Mouse (Mus musculus) liver, embryonic 14.5 days (tissue): ENCODE data around the gene Cox8b. TPM values are rescaled to one million over a fixed set of nuclear protein-coding genes. Genes with fewer than 3 reads are reported as not detected.

Experiments used
- ATAC-seq: fragments of 200-750 bp; cut with Nextera tagmentation; 2 replicates; pipeline ENCODE4 v1.8.0; 2017; ENCODE audit warnings: moderate number of reproducible peaks, mild to moderate bottlenecking, moderate library complexity; ENCODE audit not compliant: insufficient read depth
- DNase-seq, 3 experiments: peaks; one replicate each; pipeline ENCODE4 v3.0.0-alpha.2; 2012 to 2013; ENCODE audit warnings: low read depth in 3 of 3, low spot score in 3 of 3
- H3K27ac ChIP-seq: fragments of 300-500 bp; sonication (generic); 2 replicates; pipeline ENCODE4 v1.5.1; 2014; ENCODE audit warnings: moderate library complexity, mild to moderate bottlenecking, control low read depth, inconsistent platforms
- H3K27me3 ChIP-seq: fragments of 300-500 bp; sonication (generic); 2 replicates; pipeline ENCODE4 v1.6.1; 2014; ENCODE audit warnings: mild to moderate bottlenecking, low read length, moderate library complexity; ENCODE audit not compliant: control insufficient read depth, insufficient read depth
- H3K36me3 ChIP-seq: fragments of 300-500 bp; sonication (generic); replicated peaks from 2 replicates; pipeline ENCODE4 v1.6.1; 2014; ENCODE audit warnings: low read depth; ENCODE audit not compliant: control insufficient read depth, insufficient read depth
- H3K4me1 ChIP-seq, 2 experiments: fragments of 200-500 bp in 1 of 2; fragments of 300-500 bp in 1 of 2; sonication (generic) in 1 of 2; replicated peaks; 2 replicates each; pipeline ENCODE4 v1.6.1; 2012 to 2014; ENCODE audit warnings: antibody characterized with exemption in 1 of 2, inconsistent platforms in 1 of 2, low read length in 1 of 2; ENCODE audit not compliant: control insufficient read depth in 2 of 2, insufficient read depth in 2 of 2
- H3K4me2 ChIP-seq: fragments of 300-500 bp; sonication (generic); 2 replicates; pipeline ENCODE4 v1.6.1; 2014; ENCODE audit warnings: low read depth, mild to moderate bottlenecking, control low read depth, moderate library complexity
- H3K4me3 ChIP-seq, 2 experiments: fragments of 200-500 bp in 1 of 2; fragments of 300-500 bp in 1 of 2; sonication (generic) in 1 of 2; 2 replicates each; pipeline ENCODE4 v1.5.1; 2012 to 2014; ENCODE audit warnings: low read depth in 2 of 2, low read length in 2 of 2, mild to moderate bottlenecking in 2 of 2, control low read depth in 1 of 2, inconsistent platforms in 1 of 2, moderate library complexity in 1 of 2; ENCODE audit not compliant: insufficient read depth in 1 of 2
- H3K9ac ChIP-seq: fragments of 300-500 bp; sonication (generic); replicated peaks from 2 replicates; pipeline ENCODE4 v1.6.1; 2014; ENCODE audit warnings: mild to moderate bottlenecking, control low read depth, moderate library complexity
- H3K9me3 ChIP-seq: fragments of 300-500 bp; sonication (generic); 2 replicates; pipeline ENCODE4 v1.6.1; 2016; ENCODE audit warnings: low read length, mixed read lengths; ENCODE audit not compliant: control insufficient read depth
- CTCF ChIP-seq: IDR thresholded peaks from 2 replicates; pipeline ENCODE4 v1.5.1; 2016; ENCODE audit warnings: antibody characterized with exemption, low read depth, control low read depth
- EP300 ChIP-seq: IDR thresholded peaks from 2 replicates; pipeline ENCODE4 v1.6.1; 2016; ENCODE audit warnings: antibody characterized with exemption, low read depth
- WGBS: fragments of 180-500 bp; shearing (Covaris S2); extraction: QIAGEN DNeasy Blood & Tissue Kit; methylation state at CpG from one replicate; pipeline ENCODE4 v1.1.7; 2014; ENCODE audit not compliant: insufficient replicate concordance; 5-methylcytosine and 5-hydroxymethylcytosine counted together
- polyA plus RNA-seq, 2 experiments: library from polyadenylated mRNA; depleted of rRNA in 1 of 2; stranded (reverse) in 1 of 2; unstranded in 1 of 2; fragments of >200 nt; fragmentation: Nextera tagmentation in 1 of 2; extraction: Ambion mirVana in 1 of 2; gene quantifications; 2 replicates each; pipeline versions ENCODE4 v1.2.1 to v1.2.3; 2012 to 2014

Gene Cox8b
- polyA plus RNA-seq, 2 experiments = not detected

- ATAC-seq (no peak), DNase-seq (no peak)
- 62% methylated on average over 6 of the region's 6 CpGs for WGBS
- H3K4me3 ChIP-seq = no peak overlapping the region
- H3K4me2 ChIP-seq = no peak overlapping the region
- H3K9me3 ChIP-seq = no peaks in the 10 kb centered on the region
- TF ChIP-seq CTCF = no peak
- TF ChIP-seq EP300 = no peak
- H3K4me1 ChIP-seq = peaks cover 19 to 26% of the 10 kb centered on the region in 2 experiments
- H3K27me3 ChIP-seq = no peaks in the 10 kb centered on the region
- H3K36me3 ChIP-seq = peaks cover 9% of the 10 kb centered on the region; the same call in 1 of the 2 replicates
- H3K27ac ChIP-seq = no peak overlapping the region
- H3K9ac ChIP-seq = no peak overlapping the region
These were observed 22.9 kb downstream of the Cox8b start for GRCm38 (mm10) chr7:140877364-140877763.

DNA sequence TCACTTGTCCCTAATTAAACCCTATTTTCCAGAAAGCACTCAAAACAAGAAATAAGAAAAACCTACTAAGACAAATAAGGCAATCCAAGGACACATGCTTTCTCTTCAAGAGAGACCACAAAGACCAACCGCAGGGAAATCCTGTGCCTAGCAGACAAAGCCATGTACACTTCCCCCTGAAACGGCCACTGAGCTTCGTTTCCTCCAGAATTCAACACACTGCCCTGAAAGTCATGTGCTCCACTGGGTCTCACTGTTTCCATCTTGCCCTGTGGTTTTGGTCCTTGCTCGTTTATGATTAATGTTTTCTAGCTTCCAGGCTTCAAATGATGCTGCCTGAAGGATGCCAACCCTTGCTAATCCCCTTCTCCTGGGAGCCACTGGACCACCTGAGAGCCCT, 26.0 kb downstream of the Cox8b start:
- H3K27me3 ChIP-seq = no peaks in the 10 kb centered on the region
- peaks cover 9% of the 10 kb centered on the region; the same call in 1 of the 2 replicates for H3K36me3 ChIP-seq
- no peak overlapping the region for H3K4me3 ChIP-seq
- WGBS = 23% methylated on average over 4 of the region's 4 CpGs
- H3K4me1 ChIP-seq = peaks cover under 1 to 9% of the 10 kb centered on the region in 2 experiments; a peak in 3 of 4 replicates
- H3K27ac ChIP-seq = no peak overlapping the region
- H3K9me3 ChIP-seq = no peaks in the 10 kb centered on the region
- ATAC-seq (no peak), DNase-seq (no peak)
- no peak overlapping the region for H3K9ac ChIP-seq
- TF ChIP-seq CTCF = no peak
- TF ChIP-seq EP300 = no peak
- no peak overlapping the region for H3K4me2 ChIP-seq

DNA sequence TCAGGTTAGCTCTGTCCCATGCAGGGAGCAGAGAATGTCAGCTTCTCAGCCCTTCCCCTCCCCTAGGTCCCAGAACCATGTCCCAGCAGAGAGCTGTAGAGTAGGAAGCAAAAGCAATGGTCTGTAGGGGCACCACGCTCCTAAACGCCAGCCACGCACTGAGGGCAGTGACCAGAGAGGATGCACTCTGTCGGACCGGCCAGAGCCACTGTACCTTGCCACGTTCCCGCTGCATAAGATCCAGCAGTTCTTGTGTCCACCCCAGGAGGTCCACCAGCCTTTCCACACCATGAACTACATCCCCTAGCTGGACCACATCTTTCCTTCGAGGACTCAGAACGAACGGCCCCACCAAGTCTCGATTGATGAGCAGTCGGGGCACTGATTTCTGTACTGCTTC, 35.5 kb downstream of the Cox8b start:
- Histone ChIP-seq H3K4me3 (no peak overlapping the region), H3K9me3 (no peaks in the 10 kb centered on the region), H3K27me3 (no peaks in the 10 kb centered on the region), H3K4me1 (no peaks in the 10 kb centered on the region), H3K4me2 (no peak overlapping the region), H3K27ac (no peak overlapping the region), H3K36me3 (peaks cover 18% of the 10 kb centered on the region), H3K9ac (no peak overlapping the region)
- DNase-seq (no peak), ATAC-seq (no peak)
- 84% methylated on average over 12 of the region's 12 CpGs for WGBS
- TF ChIP-seq CTCF (no peak), EP300 (no peak)

DNA sequence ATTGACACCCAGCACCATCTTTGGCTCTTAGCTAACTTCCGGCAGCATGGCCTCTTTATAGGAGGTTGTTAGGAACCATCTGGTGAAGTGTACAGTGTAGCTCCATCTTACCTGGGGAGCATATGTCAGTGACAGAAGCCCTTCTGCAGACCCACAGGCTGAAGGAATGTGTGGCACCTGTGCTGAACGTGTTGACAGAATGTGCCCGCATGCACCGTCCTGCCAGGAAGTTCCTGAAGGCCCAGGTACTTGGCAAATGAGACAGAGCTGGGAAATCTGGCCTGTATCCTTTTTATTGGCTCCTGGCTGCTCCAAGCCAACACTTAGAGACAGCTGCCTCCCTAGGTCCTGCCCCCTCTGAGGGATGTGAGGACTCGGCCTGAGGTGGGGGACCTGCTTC, 39.5 kb downstream of the Cox8b start:
- Histone ChIP-seq H3K4me1 (peaks cover 7 to 9% of the 10 kb centered on the region in 2 experiments), H3K4me3 (no peak overlapping the region), H3K9ac (no peak overlapping the region), H3K27ac (no peak overlapping the region), H3K9me3 (no peaks in the 10 kb centered on the region), H3K36me3 (peaks cover 18% of the 10 kb centered on the region), H3K4me2 (no peak overlapping the region), H3K27me3 (no peaks in the 10 kb centered on the region)
- WGBS = 82% methylated on average over 5 of the region's 5 CpGs
- TF ChIP-seq CTCF (no peak), EP300 (no peak)
- DNase-seq = no peak
- no peak for ATAC-seq

- no peak overlapping the region for H3K27ac ChIP-seq
- peaks cover 11 to 15% of the 10 kb centered on the region in 2 experiments for H3K4me1 ChIP-seq
- 67% methylated on average over 6 of the region's 6 CpGs for WGBS
- DNase-seq (no peak), ATAC-seq (no peak)
- no peak overlapping the region for H3K4me3 ChIP-seq
- peaks cover 18% of the 10 kb centered on the region for H3K36me3 ChIP-seq
- H3K4me2 ChIP-seq = no peak overlapping the region
- H3K9me3 ChIP-seq = no peaks in the 10 kb centered on the region
- H3K27me3 ChIP-seq = no peaks in the 10 kb centered on the region
- no peak overlapping the region for H3K9ac ChIP-seq
- TF ChIP-seq CTCF (no peak), EP300 (no peak)
These were observed 40.2 kb downstream of the Cox8b start for GRCm38 (mm10) chr7:140859997-140860396.
